Mouse (Mus musculus): ENCODE measurements around the gene Qdpr.
"Not testable (repeated sequence)": the region's sequence is repeated elsewhere in the genome, so short reads cannot be mapped to it uniquely, and the experiment has no call there.

Gene Qdpr

GRCm38 (mm10) chr5:45453451-45453850 is 3.4 kb upstream of the Qdpr start, which contains the start of gene Clrn2:
TSS of gene Clrn2 (plus strand) at chr5:45453751.
- no peak for DNase-seq (ENCODE audit: low read depth, low spot score)

GRCm38 (mm10) chr5:45449206-45449605 is 830 bp downstream of the Qdpr start:
- no peak for DNase-seq (ENCODE audit: low read depth, low spot score)

- DNase-seq (ENCODE audit: low read depth, low spot score), result no peak
Observed at GRCm38 (mm10) chr5:45448676-45449075, 1.4 kb downstream of the Qdpr start.

- no peak for DNase-seq (ENCODE audit: low read depth, low spot score)
Observed at GRCm38 (mm10) chr5:45444130-45444832, 5.8 kb downstream of the Qdpr start.

- DNase-seq (ENCODE audit: low read depth, low spot score), result no peak
Observed at GRCm38 (mm10) chr5:45441745-45442144, 8.3 kb downstream of the Qdpr start.

GRCm38 (mm10) chr5:45441124-45441523 is 8.9 kb downstream of the Qdpr start:
- no peak for DNase-seq (ENCODE audit: low read depth, low spot score)

- DNase-seq (ENCODE audit: low read depth, low spot score), result no peak
Observed at GRCm38 (mm10) chr5:45438301-45438700, 11.7 kb downstream of the Qdpr start.

GRCm38 (mm10) chr5:45437826-45438225 is 12.2 kb downstream of the Qdpr start:
- no peak for DNase-seq (ENCODE audit: low read depth, low spot score)

GRCm38 (mm10) chr5:45435967-45436950 is 13.8 kb downstream of the Qdpr start:
- DNase-seq (ENCODE audit: low read depth, low spot score), result no peak

- no peak for DNase-seq (ENCODE audit: low read depth, low spot score)
Observed at GRCm38 (mm10) chr5:45427891-45428290, 22.1 kb downstream of the Qdpr start.

GRCm38 (mm10) chr5:45426416-45427034 is 23.5 kb downstream of the Qdpr start:
- DNase-seq (ENCODE audit: low read depth, low spot score), result no peak

GRCm38 (mm10) chr5:45425771-45426170 is 24.3 kb downstream of the Qdpr start:
- not testable (repeated sequence) for DNase-seq (ENCODE audit: low read depth, low spot score)

GRCm38 (mm10) chr5:45424021-45424886 is 25.8 kb downstream of the Qdpr start:
- no peak for DNase-seq (ENCODE audit: low read depth, low spot score)

- no peak for DNase-seq (ENCODE audit: low read depth, low spot score)
Observed at GRCm38 (mm10) chr5:45421881-45422844, 27.9 kb downstream of the Qdpr start.

- no peak for DNase-seq (ENCODE audit: low read depth, low spot score)
Observed at GRCm38 (mm10) chr5:45419841-45420638, 30.0 kb downstream of the Qdpr start.

- no peak for DNase-seq (ENCODE audit: low read depth, low spot score)
Observed at GRCm38 (mm10) chr5:45417859-45418443, 32.1 kb downstream of the Qdpr start.

GRCm38 (mm10) chr5:45416478-45416877 is 33.6 kb downstream of the Qdpr start:
- DNase-seq (ENCODE audit: low read depth, low spot score), result no peak

GRCm38 (mm10) chr5:45406129-45406528 is 43.9 kb downstream of the Qdpr start:
- DNase-seq (ENCODE audit: low read depth, low spot score), result no peak

- DNase-seq (ENCODE audit: low read depth, low spot score), result no peak
Observed at GRCm38 (mm10) chr5:45402632-45403031, 47.4 kb downstream of the Qdpr start.

Data from c-Kit-negative CD71-positive TER-119-positive erythroid progenitor cells, embryonic 14.5 days (primary cell).